Mouse (Mus musculus): Measurements from ENCODE around the gene Sap30l.
"Not testable (repeated sequence)": the region's sequence is repeated elsewhere in the genome, so short reads cannot be mapped to it uniquely, and the experiment has no call there.

Sap30l gene

DNA sequence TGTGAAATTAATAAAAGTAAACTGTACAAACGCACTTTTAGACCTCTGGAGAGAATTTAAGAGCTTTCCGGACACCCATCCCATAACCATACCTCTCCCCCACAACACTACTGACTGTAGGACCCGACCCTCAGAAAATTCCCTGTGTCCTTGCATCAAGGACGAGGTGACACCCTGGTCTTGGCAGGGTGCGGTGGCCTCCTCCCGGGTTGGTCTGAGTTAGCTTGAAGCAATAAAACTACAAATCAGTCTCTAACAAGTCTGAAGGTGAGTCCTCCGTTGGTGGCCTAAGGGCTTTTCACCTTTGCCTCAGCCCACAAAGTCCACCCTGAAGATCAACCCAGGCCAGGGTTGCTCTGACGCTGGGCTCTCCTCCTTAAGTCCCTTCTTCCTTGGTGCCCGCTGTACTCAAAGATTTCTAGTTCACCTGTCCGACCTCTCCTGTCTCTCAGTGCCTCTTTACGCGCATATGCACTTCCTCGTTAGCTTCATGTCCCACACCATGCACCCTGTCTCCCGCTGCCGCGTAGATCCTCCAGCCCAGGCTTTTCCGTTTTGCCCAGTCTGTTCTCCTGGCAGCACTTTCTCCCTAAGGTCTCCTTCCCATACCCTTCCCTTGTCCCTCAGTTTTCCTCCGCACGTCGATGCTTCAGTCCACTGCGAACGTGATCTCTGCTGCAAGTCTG is 1.0 kb upstream of the Sap30l start:
- no peak for DNase-seq (ENCODE audit: low spot score in 2 of 2)

DNA sequence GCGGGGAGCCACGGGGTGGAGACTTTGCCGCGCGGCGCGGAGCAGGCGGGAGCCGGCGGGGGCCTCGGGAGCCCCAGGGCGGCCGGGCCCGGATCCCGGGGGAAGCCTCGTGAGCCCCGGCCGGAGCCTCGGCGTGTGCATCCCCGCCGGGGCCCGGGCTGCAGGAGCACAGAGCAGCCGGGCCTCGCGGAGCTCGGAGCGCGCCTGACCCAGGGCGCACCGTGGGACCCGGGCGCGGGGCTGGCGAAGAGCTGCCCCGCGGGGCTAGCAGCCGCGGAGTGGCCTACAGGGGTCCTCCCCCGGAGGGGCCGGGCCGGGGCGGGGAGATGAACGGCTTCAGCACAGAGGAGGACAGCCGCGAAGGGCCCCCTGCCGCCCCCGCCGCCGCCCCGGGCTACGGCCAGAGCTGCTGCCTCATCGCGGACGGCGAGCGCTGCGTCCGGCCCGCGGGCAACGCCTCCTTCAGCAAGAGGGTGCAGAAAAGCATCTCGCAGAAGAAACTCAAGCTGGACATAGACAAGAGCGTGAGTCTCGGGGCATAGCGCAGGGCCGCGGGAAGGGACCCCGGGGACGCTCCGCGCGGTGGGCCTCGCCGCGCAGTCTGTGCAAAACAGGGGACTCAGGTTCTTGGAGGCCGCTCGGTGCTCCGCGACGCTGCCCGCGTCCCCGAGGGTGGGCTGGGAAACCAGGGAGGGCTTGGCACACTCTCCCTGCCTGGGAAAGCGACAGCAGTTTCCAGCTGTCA is 501 bp downstream of the Sap30l start:
- DNase-seq (ENCODE audit: low spot score in 2 of 2), result peak; percentile 76

DNA sequence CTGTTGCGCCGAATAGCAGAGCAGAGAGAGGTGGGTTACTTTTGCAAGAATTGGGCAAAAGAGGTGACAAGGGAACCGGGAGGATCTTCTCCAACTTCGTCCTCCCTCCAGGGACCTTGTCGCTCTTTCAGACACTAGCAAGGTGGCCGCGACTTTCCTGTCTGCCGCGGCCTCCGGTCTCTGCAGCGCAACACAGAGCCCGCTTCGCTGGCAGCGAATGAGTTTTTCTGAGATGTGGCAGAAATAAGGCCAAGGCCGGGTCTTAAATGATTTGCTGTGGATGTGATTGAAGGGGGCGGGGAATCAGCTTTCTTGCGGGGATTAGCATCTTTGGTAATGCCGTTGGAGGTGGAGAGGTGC is 1.1 kb downstream of the Sap30l start:
- no peak for DNase-seq (ENCODE audit: low spot score in 2 of 2)

DNA sequence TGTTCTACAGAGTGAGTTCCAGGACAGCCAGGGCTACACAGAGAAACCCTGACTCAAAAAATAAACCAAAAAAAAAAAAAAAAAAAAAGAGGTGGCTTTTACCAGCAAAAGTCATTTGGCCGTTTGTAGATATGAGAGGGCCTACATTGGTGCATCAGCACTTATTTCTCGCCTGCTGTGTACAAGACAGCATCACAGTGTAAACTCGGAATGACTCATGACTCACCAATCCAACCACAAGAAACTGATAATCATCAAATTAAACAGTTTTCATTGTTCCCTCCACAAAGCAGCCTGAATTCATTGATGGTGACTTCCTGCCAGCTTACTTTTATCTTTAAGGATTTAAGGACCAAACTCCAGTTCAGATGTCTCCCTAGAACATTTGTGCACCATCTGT is 3.6 kb downstream of the Sap30l start:
- DNase-seq (ENCODE audit: low spot score in 2 of 2), result no peak

DNA sequence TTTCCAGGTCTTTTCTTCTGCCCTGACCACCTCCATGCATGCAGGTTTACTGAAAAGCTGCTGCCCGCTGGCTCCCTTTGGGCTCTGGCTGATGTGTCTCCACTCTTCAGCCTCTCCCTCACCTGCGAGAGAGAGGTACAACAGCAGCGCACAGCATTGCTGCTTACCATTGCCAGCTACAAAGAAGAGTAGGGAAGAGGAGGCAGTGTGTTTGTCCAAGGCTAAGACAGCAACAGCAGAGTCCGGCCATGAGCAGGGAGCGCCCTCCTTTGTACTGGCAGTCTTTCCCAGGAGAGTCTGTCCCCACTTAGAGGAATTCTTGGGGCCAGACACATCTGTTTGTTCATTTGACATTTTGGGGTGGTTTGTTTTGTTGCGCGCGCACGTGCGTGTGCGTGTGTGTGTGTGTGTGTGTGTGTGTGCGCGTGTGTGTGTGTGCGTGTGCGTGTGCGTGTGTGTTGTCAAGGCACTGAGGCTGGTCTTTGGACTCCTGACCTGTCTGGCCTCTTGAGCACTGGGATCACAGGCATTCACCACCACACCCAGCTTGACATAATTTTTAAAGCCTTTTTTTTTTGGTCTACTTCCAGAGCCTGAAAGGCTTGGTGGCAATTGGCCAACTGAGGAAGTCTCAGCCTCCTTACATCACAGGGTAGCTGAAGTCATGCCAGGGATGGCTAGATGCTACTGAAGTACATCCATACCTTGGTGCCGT is 7.7 kb downstream of the Sap30l start:
- no peak for DNase-seq (ENCODE audit: low spot score in 2 of 2)

DNA sequence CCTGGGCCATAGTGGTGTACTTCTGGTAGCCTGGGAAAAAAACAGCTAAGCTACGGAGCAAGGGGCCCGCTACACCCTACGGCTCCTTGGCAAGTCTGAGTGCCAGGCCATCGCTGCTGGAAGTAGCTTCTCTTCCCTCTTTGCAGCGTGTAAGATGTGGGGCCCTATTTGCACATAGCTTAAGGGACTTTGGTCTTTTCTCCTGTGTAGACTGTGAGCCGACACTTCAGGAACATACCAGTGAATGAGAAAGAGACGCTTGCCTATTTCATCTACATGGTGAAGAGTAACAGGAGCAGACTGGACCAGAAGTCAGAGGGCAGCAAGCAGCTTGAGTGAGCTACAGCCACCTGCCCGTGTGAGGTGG is 8.3 kb downstream of the Sap30l start:
- no peak for DNase-seq (ENCODE audit: low spot score in 2 of 2)

DNA sequence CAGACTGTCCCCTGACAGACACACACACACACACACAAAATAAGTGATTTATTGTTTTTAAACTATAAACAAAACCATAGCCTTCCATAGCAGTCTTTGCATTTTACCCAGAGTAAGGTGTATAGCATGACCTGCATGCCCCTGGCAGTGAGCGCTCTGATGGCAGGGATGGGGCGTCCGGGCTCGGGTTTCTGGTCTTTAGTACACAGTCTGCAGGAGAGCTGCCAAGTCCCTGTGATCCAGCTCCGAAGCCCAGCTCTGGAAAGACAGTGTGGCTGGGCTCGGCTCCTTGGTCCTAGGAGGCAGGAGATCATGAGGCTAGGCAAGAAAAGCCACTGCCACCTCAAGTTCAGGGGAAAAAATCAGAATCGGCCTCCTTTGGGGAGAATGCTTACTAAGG is 9.6 kb downstream of the Sap30l start:
- no peak for DNase-seq (ENCODE audit: low spot score in 2 of 2)

DNA sequence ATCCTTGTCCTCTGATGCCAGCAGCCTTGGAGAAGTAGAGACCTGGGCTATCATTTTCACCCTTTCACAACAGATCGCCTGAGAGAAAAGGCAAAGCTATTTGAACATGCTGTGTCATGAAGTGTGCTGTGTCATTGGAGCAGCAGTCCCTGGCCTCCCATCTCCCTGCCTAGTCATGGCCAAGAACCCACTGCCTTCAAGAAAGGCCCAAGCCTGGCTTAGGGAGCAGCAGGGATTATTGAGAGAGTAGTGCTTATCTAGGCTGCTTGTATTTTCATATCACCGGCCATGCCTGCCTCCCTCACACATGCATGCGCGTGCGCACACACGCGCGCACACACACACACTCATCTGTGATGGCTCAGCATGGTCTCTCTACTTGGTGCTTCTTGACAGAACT is 10.8 kb downstream of the Sap30l start:
- DNase-seq (ENCODE audit: low spot score in 2 of 2), result no peak

DNA sequence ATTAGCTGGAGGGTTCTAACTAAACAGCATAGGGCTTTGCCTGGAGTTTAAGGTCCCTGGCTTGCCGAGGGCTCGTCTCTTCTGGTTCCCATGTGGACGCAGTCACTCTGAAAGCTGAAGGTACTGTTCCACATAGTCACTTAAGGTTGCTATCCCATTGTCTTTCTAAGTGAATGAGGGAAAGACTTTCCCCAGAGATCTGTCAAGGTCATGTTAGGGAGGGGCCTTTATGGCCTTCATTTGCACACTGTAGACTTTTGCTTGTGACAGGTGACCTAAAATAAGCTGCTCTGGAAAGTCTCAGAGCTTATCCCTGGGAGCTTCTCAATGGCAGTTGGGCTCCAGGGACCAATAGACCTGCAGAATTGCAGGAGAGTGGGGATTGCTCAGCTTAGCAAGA is 12.2 kb downstream of the Sap30l start:
- DNase-seq (ENCODE audit: low spot score in 2 of 2), result no peak

DNA sequence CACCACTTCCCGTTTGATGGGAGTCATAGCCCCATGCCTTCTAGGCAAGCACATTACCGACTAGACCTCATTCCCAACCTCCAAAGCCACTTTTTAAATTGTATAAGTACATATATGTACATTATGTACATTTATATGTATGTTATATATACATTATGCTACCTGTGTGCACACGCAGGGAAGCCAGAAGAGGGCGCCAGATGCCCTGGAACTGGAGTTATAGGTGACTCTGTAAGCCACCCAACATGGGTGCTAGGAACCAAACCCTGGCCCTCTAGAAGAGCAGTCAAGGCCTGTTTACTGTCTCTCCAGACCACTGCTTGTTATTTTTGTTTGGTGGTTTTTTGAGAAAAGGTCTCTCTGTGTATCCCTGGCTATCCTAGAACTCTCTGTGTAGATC is 16.8 kb downstream of the Sap30l start:
- no peak for DNase-seq (ENCODE audit: low spot score in 2 of 2)

DNA sequence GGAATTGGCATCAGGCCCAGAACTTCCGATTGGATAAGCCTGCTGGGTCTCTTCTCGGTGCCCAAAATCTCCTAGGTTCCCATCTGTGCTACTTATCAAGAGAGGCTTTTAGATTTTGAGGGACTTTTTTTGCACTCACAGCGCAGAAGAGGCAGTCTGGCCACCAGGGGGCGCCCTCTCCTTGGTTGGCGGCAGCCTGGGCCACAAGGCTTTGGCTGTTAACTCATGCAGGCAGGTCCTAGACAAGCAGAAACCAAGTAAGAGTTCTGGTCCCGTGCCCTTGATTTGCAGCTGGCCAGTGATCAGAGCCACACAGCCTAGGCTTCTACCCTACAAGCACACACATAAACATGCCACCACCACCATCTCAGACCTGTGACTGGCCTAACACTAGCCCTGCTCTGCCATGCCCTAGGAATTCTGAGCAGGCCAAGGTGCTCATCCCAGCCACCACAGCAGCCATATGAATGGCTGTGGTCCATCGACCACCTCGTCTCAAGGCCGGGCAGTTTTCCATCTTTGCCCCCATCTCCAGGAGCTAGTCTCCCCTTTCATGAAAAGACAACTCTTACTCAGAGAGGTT is 18.7 kb downstream of the Sap30l start:
- DNase-seq (ENCODE audit: low spot score in 2 of 2), result peak; percentile 79 to 88

DNA sequence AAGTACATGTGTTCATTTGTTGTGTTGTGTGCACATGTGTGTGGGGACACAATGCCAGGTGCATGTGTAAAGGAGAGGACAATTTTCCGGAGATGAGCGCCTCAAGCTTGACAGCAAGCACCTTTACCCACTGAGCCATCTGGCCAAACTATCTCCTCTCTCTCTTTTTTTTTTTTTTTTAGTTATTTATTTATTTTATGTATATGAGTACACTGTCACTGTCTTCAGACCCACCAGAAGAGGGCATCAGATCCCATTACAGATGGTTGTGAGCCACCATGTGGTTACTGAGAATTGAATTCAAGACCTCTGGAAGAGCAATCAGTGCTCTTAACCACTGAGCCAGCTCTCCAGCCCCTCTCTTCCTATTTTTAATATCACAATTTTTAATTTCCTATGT is 21.7 kb downstream of the Sap30l start:
- DNase-seq (ENCODE audit: low spot score in 2 of 2), result not testable (repeated sequence)

DNA sequence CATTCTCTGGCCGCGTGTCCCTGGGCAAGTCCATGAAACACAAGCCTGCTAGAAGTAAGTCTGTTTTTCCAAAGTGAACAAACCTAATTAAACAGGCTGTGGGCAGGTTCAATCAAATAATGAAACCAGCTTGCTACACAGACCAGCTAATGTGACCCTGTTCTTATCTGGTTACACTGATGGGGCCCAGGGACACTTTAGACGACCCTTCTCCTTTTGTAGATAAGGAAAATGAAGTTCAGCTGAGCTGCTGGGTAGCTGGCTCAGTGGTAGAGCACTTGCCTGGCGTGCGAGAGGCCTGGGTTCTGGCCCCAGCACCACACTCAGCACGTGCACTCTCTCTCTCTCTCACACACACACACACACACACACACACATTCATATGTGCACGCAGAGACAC is 22.3 kb downstream of the Sap30l start:
- no peak for DNase-seq (ENCODE audit: low spot score in 2 of 2)

DNA sequence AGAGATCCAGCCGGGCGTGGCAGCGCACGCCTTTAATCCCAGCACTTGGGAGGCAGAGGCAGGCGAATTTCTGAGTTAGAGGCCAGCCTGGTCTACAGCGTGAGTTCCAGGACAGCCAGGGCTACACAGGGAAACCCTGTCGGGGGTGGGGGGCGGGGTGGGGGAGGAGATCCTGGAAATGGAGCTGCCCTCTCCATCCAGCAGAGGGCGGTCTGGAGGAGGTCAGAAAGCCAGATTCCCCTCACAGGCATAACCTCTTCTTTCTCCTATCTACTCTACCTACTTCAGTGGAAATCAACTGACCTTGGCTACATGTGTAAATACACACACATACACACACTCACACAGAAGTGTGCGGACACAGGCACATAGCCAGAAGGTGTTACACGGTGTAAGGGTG is 23.8 kb downstream of the Sap30l start:
- DNase-seq (ENCODE audit: low spot score in 2 of 2), result not testable (repeated sequence)

DNA sequence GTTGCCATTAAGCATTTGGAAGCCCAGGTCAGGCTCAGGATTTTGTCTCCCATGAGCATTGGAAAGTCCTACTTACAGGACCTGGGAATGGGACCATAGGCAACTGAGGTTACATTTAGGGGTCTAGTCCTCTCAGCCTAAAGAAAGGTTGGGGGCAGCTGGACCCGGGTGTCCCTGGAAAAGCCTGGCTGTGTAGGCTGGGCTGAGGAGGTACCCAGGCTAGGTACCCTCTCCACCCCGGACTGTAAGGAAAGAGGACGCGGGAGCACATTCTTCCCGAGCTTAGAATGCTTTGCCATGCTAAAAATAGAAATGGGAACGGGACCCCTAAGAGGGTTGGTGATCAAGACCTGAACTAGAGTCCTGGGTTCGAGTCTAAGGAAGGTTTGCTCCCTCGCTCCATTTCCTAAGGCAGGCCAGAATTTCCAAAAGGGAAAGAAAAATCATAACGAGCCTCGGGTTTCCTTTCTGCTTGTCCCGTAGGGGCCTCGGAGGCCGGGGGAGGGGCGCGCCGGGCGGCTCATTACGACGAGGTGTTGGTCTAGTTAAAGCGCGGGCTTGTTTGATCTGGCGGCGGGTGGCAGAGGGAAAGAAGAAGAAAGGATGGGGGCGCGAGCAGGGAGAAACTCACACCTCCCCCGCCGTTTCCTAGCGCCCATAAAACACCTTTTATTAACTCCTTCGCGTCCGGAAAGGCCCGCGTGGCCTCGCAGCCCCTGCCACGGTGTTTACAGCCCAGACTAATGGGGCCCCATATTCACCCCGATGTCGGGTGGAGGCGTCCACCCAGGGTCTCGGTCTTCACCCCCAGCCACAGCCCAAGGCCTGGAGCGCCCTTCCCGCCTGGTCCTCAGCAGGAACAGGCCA is 25.8 kb downstream of the Sap30l start:
- no peak for DNase-seq (ENCODE audit: low spot score in 2 of 2)

DNA sequence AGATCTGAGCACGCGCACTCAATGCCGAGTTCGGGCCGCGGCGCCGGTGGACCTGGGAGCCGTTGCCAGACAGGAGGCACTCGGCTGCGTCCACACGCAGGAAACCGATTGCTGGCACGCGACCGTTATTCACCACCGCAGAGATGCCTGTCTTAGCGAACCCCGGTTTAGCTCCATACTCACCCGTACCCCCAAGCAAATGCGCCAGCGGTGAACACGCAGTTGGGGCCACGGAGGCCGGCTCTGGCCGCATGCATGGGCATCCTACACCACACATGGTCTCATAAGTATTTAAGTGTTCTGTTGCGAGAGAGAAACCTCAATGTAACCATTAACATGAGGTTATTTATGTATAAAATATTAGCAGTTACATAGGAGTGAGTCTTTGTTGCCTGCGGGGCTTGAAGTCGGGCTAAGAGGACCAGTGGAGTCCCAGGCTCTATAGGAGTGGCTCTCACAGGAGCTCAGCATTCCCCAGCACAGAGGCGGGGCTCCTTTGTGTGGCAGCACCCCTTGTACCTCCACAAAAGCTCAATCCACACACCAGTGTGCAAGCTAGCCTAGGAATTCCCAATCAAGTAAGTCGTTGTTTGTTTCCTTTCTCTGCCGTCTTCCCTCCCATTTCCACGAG is 26.6 kb downstream of the Sap30l start:
- no peak for DNase-seq (ENCODE audit: low spot score in 2 of 2)

DNA sequence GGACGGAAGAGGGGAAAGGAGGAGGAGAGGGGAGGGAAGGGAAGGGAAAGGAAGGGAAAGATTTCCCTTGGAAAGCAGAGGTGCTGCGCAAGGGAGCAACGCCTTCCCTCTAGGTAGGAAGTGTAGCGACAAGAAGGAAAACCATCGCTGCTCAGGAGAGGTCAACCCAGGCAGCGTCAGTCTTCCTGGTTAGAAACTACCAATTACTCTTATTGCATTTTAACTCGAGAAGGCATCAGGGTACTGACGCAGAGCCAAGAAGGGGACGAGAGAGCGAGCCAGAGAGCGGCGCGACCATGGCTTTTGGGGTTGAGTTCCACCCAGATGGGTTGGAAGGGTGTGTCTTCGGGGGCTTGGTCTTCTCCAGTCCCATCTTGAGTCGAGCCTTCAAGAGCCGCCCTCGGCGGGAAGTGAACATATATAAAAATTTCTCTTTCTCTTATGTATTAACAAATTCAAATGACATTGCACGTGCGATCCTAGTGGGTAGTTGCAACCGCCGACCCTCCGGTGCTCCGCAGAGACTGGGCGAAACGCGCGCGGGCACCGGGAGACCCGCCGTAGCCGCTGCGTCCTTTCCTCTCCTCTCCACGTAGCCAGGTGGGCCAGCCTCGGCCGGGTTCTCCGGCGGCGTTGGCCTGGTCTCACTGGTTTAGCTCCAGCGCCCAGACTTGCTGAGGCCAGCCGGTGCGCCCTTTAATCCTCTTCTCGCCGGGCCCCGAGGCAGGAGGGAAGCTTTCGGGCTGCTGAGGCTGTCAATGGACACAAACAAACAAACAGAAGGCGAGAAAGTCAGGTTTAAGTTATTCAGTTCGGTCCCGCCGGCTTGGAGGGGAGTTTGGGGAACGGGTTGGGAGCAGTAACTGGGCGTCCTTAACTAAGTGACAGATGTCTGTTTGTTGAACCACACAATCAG is 27.8 kb downstream of the Sap30l start:
- no peak for DNase-seq (ENCODE audit: low spot score in 2 of 2)

DNA sequence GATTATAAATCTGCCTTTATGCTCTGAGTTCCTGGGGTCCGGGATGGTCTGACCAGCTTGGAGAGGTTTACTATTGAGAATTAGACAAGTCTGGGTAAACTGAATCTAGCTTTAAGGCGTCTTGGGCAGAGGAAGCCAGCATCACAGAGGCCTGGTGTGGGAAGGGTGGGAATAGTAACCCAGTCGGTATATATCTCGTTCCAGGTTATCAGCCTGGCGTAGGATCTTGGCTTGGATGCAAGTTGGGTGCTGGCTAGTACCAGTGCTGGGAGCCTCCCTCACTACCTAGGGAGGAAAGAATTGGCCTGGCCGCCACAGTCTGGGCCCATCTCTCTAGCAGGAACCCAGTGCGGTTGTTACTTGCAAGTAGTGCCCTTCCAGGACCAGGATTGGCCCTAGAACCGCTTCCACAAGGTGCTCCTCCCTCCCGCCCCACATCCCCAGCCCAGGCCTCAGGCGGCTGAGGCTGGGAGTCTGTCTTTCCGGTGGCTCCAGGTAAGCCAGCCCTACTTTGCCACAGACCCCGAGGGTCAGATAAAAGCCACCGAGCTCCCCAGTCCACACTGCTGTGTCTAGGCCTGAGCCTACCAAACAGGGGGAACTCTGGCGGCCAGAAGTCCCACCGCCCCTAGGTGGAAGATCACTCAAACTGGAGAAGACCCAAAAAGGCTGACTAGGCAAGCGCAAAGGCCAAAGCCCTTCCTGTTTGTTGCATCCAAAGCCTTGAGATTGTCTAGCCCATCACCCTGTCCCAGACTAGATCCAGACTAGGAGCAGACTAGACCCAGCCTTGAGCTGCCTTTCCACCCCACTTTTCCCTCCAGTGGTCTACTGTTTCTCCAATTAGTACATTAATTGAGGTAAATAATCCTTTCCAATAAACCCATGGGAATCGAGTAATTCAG is 28.7 kb downstream of the Sap30l start:
- DNase-seq (ENCODE audit: low spot score in 2 of 2), result no peak

DNA sequence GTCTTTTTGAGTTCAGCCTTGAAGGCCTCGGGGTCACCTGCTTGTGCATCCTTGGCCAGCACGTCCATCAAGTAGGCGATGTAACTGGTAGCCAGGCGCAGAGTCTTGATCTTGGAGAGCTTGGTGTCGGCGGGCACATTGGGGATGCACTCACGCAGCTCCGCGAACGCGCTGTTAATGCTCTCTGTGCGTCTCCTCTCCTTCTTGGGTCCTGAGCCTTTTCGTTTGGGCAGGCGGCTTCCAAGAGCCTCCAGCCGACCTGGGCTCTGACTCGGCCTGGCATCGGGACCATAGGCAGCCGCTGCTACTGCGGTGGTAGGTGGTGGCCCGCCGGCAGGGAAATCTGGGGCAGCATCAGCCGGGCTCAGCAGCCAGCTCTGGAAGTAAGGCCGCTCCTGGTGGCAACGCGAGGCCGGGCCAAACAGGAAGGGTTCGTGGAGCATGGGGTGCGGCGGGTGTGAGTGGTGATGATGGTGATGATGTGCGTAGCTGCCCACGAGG is 29.9 kb downstream of the Sap30l start:
- DNase-seq (ENCODE audit: low spot score in 2 of 2), result no peak

All from urinary bladder, postnatal 4 days (tissue).